Mouse (Mus musculus) stomach, embryonic 14.5 days (tissue): ENCODE results near the gene Kctd5. TPM values are rescaled to one million over a fixed set of nuclear protein-coding genes. Genes with fewer than 3 reads are reported as not detected.

Source experiments
- ATAC-seq: fragments of 200-750 bp; cut with Nextera tagmentation; 2 replicates; pipeline ENCODE4 v1.8.0; 2017; ENCODE audit warnings: low read depth, moderate TSS enrichment; ENCODE audit not compliant: insufficient number of reproducible peaks, insufficient read depth, low FRiP score
- H3K27ac ChIP-seq: fragments of 300-500 bp; sonication (generic); 2 replicates; pipeline ENCODE4 v1.5.1; 2014; ENCODE audit warnings: mild to moderate bottlenecking, low read length, moderate library complexity, mixed read lengths
- H3K27me3 ChIP-seq: fragments of 300-500 bp; sonication (generic); 2 replicates; pipeline ENCODE4 v1.6.1; 2014; ENCODE audit warnings: low read length, control low read depth, mixed read lengths; ENCODE audit not compliant: control insufficient read depth, insufficient read depth
- H3K36me3 ChIP-seq: fragments of 300-500 bp; sonication (generic); 2 replicates; pipeline ENCODE4 v1.6.1; 2014; ENCODE audit warnings: mild to moderate bottlenecking, control low read depth, low read length, moderate library complexity, mixed read lengths; ENCODE audit not compliant: control insufficient read depth, insufficient read depth
- H3K4me1 ChIP-seq: fragments of 300-500 bp; sonication (generic); 2 replicates; pipeline ENCODE4 v1.6.1; 2014; ENCODE audit warnings: low read length, control low read depth, mixed read lengths; ENCODE audit not compliant: control insufficient read depth, insufficient read depth
- H3K4me2 ChIP-seq: fragments of 300-500 bp; sonication (generic); replicated peaks from 2 replicates; pipeline ENCODE4 v1.6.1; 2014; ENCODE audit warnings: low read depth, low read length, control low read depth
- H3K4me3 ChIP-seq: fragments of 300-500 bp; sonication (generic); 2 replicates; pipeline ENCODE4 v1.5.1; 2014; ENCODE audit warnings: low read depth, low read length, control low read depth
- H3K9ac ChIP-seq: fragments of 300-500 bp; sonication (generic); replicated peaks from 2 replicates; pipeline ENCODE4 v1.6.1; 2014; ENCODE audit warnings: low read depth, mild to moderate bottlenecking, control low read depth, low read length, moderate library complexity, mixed read lengths
- H3K9me3 ChIP-seq: fragments of 300-500 bp; sonication (generic); 2 replicates; pipeline ENCODE4 v1.6.1; 2016; ENCODE audit warnings: low read depth, low read length, control low read depth; ENCODE audit not compliant: control insufficient read depth
- WGBS: fragments of 180-500 bp; shearing (Covaris S2); extraction: QIAGEN DNeasy Blood & Tissue Kit; methylation state at CpG from one replicate; pipeline ENCODE4 v1.1.7; 2014; 5-methylcytosine and 5-hydroxymethylcytosine counted together
- polyA plus RNA-seq: library from polyadenylated mRNA; unstranded; fragments of >200 nt; fragmentation: Nextera tagmentation; extraction: Ambion mirVana; gene quantifications from 2 replicates; pipeline ENCODE4 v1.2.1, GENCODE M21; 2014

The Kctd5 gene
- polyA plus RNA-seq, 1 experiment from 2014 or later, result 61.0 TPM

- H3K36me3 ChIP-seq, result no peaks in the 10 kb centered on the region
- no peak overlapping the region for H3K4me2 ChIP-seq
- H3K9me3 ChIP-seq, result no peaks in the 10 kb centered on the region
- H3K9ac ChIP-seq, result no peak overlapping the region
- H3K27me3 ChIP-seq, result no peaks in the 10 kb centered on the region
- H3K27ac ChIP-seq, result no peak overlapping the region
- WGBS, result 72% methylated on average over 7 of the region's 7 CpGs
- ATAC-seq, result no peak
- no peaks in the 10 kb centered on the region for H3K4me1 ChIP-seq
- no peak overlapping the region for H3K4me3 ChIP-seq
These were observed 43.8 kb downstream of the Kctd5 start for GRCm38 (mm10) chr17:24029477-24029876.

- H3K27me3 ChIP-seq, result no peaks in the 10 kb centered on the region
- no peak overlapping the region for H3K9ac ChIP-seq
- peak; percentile 81; the same call in 1 of the 2 replicates for ATAC-seq
- H3K4me2 ChIP-seq, result peak overlapping the region; percentile 4; the same call in 1 of the 2 replicates
- H3K9me3 ChIP-seq, result no peaks in the 10 kb centered on the region
- peaks cover 14% of the 10 kb centered on the region for H3K4me1 ChIP-seq
- no peak overlapping the region for H3K4me3 ChIP-seq
- WGBS, result 42% methylated on average over 5 of the region's 5 CpGs
- peak overlapping the region; percentile 96 for H3K27ac ChIP-seq
- H3K36me3 ChIP-seq, result no peaks in the 10 kb centered on the region
These were observed 51.7 kb downstream of the Kctd5 start for GRCm38 (mm10) chr17:24021375-24022199.

GRCm38 (mm10) chr17:24020696-24021095 is 52.6 kb downstream of the Kctd5 start:
- no peaks in the 10 kb centered on the region for H3K9me3 ChIP-seq
- H3K27me3 ChIP-seq, result no peaks in the 10 kb centered on the region
- H3K4me2 ChIP-seq, result no peak overlapping the region
- no peak overlapping the region for H3K9ac ChIP-seq
- no peak overlapping the region for H3K4me3 ChIP-seq
- WGBS, result 28% methylated on average over 6 of the region's 6 CpGs
- no peaks in the 10 kb centered on the region for H3K36me3 ChIP-seq
- peak overlapping the region; percentile 96 for H3K27ac ChIP-seq
- H3K4me1 ChIP-seq, result peaks cover 14% of the 10 kb centered on the region
- ATAC-seq, result peak; percentile 87; the same call in 1 of the 2 replicates

GRCm38 (mm10) chr17:24015727-24016126 is 57.6 kb downstream of the Kctd5 start:
- Histone ChIP-seq H3K9me3 (no peaks in the 10 kb centered on the region), H3K27ac (no peak overlapping the region), H3K4me1 (no peaks in the 10 kb centered on the region), H3K36me3 (no peaks in the 10 kb centered on the region), H3K27me3 (no peaks in the 10 kb centered on the region), H3K4me3 (no peak overlapping the region), H3K9ac (no peak overlapping the region), H3K4me2 (no peak overlapping the region)
- ATAC-seq, result no peak
- WGBS, result 42% methylated on average over 14 of the region's 14 CpGs

- H3K27ac ChIP-seq, result no peak overlapping the region
- no peaks in the 10 kb centered on the region for H3K9me3 ChIP-seq
- no peaks in the 10 kb centered on the region for H3K4me1 ChIP-seq
- no peak overlapping the region for H3K4me3 ChIP-seq
- H3K27me3 ChIP-seq, result no peaks in the 10 kb centered on the region
- H3K36me3 ChIP-seq, result no peaks in the 10 kb centered on the region
- H3K4me2 ChIP-seq, result no peak overlapping the region
- no peak for ATAC-seq
- 74% methylated on average over 5 of the region's 5 CpGs for WGBS
- no peak overlapping the region for H3K9ac ChIP-seq
These were observed 58.8 kb downstream of the Kctd5 start for GRCm38 (mm10) chr17:24014433-24014965.

- Histone ChIP-seq H3K9ac (no peak overlapping the region), H3K9me3 (no peaks in the 10 kb centered on the region), H3K4me3 (no peak overlapping the region), H3K4me1 (no peaks in the 10 kb centered on the region), H3K27me3 (no peaks in the 10 kb centered on the region), H3K36me3 (no peaks in the 10 kb centered on the region), H3K4me2 (no peak overlapping the region), H3K27ac (no peak overlapping the region)
- WGBS, result 80% methylated on average over 2 of the region's 2 CpGs
- ATAC-seq, result no peak
These were observed 60.4 kb downstream of the Kctd5 start for GRCm38 (mm10) chr17:24012921-24013320.

GRCm38 (mm10) chr17:24009617-24010016 is 63.7 kb downstream of the Kctd5 start:
- Histone ChIP-seq H3K4me1 (no peaks in the 10 kb centered on the region), H3K9me3 (no peaks in the 10 kb centered on the region), H3K36me3 (no peaks in the 10 kb centered on the region), H3K4me2 (no peak overlapping the region), H3K9ac (no peak overlapping the region), H3K4me3 (no peak overlapping the region), H3K27me3 (no peaks in the 10 kb centered on the region), H3K27ac (no peak overlapping the region)
- 64% methylated on average over 5 of the region's 5 CpGs for WGBS
- ATAC-seq, result no peak

- H3K4me2 ChIP-seq, result no peak overlapping the region
- H3K4me3 ChIP-seq, result no peak overlapping the region
- no peaks in the 10 kb centered on the region for H3K9me3 ChIP-seq
- H3K36me3 ChIP-seq, result no peaks in the 10 kb centered on the region
- no peak overlapping the region for H3K27ac ChIP-seq
- no peak for ATAC-seq
- WGBS, result 88% methylated on average over 4 of the region's 4 CpGs
- no peaks in the 10 kb centered on the region for H3K27me3 ChIP-seq
- H3K4me1 ChIP-seq, result no peaks in the 10 kb centered on the region
- no peak overlapping the region for H3K9ac ChIP-seq
These were observed 65.2 kb downstream of the Kctd5 start for GRCm38 (mm10) chr17:24008105-24008504.
